Mouse (Mus musculus): ENCODE measurements around the gene Bcl2l11. TPM values are rescaled to one million over a fixed set of nuclear protein-coding genes. Genes with fewer than 3 reads are reported as not detected.
A peak's percentile ranks its signal among the peaks of the same experiment; 100 is the strongest.

Bcl2l11 gene
- total RNA-seq, 4 experiments from 2014 or later = 7.6 to 16.4 (median 11.3) TPM

GRCm38 (mm10) chr2:128105651-128106050, 20.2 kb upstream of the Bcl2l11 start:
- DNase-seq (ENCODE audit: low spot score) = no peak

GRCm38 (mm10) chr2:128111537-128111936, 14.3 kb upstream of the Bcl2l11 start:
- no peak for DNase-seq (ENCODE audit: low spot score)

- no peak for DNase-seq (ENCODE audit: low spot score)
Measured at GRCm38 (mm10) chr2:128114621-128115020, 11.2 kb upstream of the Bcl2l11 start.

GRCm38 (mm10) chr2:128115579-128115978, 10.3 kb upstream of the Bcl2l11 start:
- no peak for DNase-seq (ENCODE audit: low spot score)

GRCm38 (mm10) chr2:128117605-128118004, 8.2 kb upstream of the Bcl2l11 start:
- no peak for DNase-seq (ENCODE audit: low spot score)

- DNase-seq (ENCODE audit: low spot score) = no peak
Measured at GRCm38 (mm10) chr2:128118971-128119370, 6.9 kb upstream of the Bcl2l11 start.

GRCm38 (mm10) chr2:128122491-128122890, 3.3 kb upstream of the Bcl2l11 start:
- peak; percentile 64 for DNase-seq (ENCODE audit: low spot score)

- DNase-seq (ENCODE audit: low spot score) = peak; percentile 48
Measured at GRCm38 (mm10) chr2:128122891-128123771, 2.7 kb upstream of the Bcl2l11 start.

- DNase-seq (ENCODE audit: low spot score) = no peak
Measured at GRCm38 (mm10) chr2:128123921-128124683, 1.7 kb upstream of the Bcl2l11 start.

- DNase-seq (ENCODE audit: low spot score) = no peak
Measured at GRCm38 (mm10) chr2:128124693-128125092, 1.1 kb upstream of the Bcl2l11 start.

GRCm38 (mm10) chr2:128126591-128127051, 783 bp downstream of the Bcl2l11 start:
- no peak for DNase-seq (ENCODE audit: low spot score)

- DNase-seq (ENCODE audit: low spot score) = peak; percentile 93
Measured at GRCm38 (mm10) chr2:128127121-128127671, 1.4 kb downstream of the Bcl2l11 start.

GRCm38 (mm10) chr2:128127691-128128292, 2.0 kb downstream of the Bcl2l11 start:
- peak; percentile 88 for DNase-seq (ENCODE audit: low spot score)

GRCm38 (mm10) chr2:128128532-128128931, 2.7 kb downstream of the Bcl2l11 start:
- DNase-seq (ENCODE audit: low spot score) = no peak

GRCm38 (mm10) chr2:128131503-128131902, 5.7 kb downstream of the Bcl2l11 start:
- no peak for DNase-seq (ENCODE audit: low spot score)

- DNase-seq (ENCODE audit: low spot score) = no peak
Measured at GRCm38 (mm10) chr2:128132635-128133034, 6.8 kb downstream of the Bcl2l11 start.

GRCm38 (mm10) chr2:128133865-128134264, 8.0 kb downstream of the Bcl2l11 start:
- no peak for DNase-seq (ENCODE audit: low spot score)

GRCm38 (mm10) chr2:128134474-128134873, 8.6 kb downstream of the Bcl2l11 start:
- DNase-seq (ENCODE audit: low spot score) = no peak

- no peak for DNase-seq (ENCODE audit: low spot score)
Measured at GRCm38 (mm10) chr2:128134948-128135347, 9.1 kb downstream of the Bcl2l11 start.

- no peak for DNase-seq (ENCODE audit: low spot score)
Measured at GRCm38 (mm10) chr2:128136769-128137433, 11.1 kb downstream of the Bcl2l11 start.

Data from heart, adult 8-10 months (tissue).